Mouse (Mus musculus) spleen, embryonic (tissue): ENCODE results near the gene Olfr221.
"Not testable (repeated sequence)": the region's sequence is repeated elsewhere in the genome, so short reads cannot be mapped to it uniquely, and the experiment has no call there.

ENCODE experiments used
- CTCF ChIA-PET: fragments of 350-600 bp; sonication (Branson Sonifier 250); formaldehyde crosslinking; loops from one replicate; lab custom pipeline; 2022; lab: Charles Lee

Olfr221 gene

DNA sequence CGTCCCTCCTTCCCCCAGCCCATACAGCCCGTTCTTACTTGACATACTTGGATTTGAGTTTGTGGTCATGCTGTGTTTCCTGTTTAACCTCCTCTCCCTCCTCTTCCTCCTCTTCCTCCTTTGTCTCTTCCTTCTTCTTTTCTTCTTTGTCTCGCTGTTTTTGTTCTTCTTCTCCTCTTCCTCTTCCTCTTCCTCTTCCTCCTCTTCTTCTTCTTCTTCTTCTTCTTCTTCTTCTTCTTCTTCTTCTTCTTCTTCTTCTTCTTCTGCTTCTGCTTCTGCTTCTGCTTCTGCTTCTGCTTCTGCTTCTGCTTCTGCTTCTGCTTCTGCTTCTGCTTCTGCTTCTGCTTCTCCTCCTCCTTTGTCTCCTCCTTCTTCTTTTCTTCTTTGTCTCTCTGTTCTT is at the start of gene Olfr221:
Gene Olfr221, minus strand, starts transcription at position 101 of the 400 bp plus-strand sequence.
- CTCF ChIA-PET: not testable (repeated sequence)

DNA sequence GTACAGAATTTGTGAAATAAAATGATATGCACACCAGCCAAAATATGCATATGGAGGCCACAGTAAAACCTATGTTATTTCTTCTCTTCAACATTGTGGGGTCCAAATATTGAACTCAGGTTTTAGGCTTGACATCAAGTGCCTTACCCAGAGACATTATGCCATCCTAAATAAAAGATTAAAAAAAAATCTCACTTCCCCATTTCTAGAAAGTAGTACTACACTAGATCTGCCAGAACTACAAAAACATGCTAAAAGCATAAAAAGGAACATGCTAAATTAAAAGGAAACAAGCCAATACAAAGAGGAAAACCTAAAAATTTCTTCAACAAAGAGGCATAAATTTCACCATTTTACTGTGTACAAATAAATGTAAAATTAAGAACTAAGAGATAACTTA is 40.8 kb upstream of the Olfr221 start:
- CTCF ChIA-PET: no interaction called here

DNA sequence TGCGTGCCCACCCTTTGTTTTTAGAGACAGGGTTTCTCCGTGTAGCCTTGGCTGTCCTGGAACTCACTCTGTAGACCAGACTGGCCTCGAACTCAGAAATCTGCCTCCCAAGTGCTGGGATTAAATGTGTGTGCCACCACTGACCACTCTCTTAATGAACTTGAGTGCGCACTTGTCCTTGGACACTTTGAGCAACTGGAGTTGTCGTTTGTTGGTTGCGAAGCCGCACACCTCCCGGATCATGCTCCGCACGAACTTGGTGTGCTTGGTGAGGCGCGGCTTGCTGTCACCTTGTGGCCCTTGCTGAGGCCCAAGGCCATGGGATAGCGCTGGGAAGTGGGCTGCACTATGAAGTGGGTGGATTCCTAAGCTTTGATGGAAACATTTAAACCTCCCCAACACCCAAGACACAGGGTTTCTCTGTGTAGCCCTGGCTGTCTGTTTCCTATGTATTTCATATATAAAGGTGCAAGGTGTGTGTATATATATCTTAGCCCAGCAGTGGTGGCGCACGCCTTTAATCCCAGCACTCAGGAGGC is 29.4 kb upstream of the Olfr221 start:
- CTCF ChIA-PET: no interaction called here

DNA sequence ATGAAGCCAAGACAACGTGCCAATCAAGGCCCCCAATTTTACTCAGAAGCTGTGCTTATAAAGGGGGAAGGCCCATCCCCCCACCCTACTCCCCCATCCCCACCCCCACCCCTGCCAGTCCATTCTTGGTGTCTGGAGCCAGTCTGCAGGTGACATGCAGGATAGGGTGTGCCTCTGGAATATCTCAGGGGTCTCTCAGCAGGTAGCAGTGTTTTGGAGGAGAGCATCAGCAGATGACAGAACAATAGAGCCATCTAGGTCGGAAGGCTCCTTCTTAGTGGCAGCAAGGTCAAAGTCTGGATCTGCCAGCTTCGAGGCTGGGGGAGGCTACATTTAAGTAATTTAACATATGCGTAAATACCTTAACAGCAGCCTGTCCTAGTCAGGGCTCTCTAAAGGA is 23.9 kb upstream of the Olfr221 start:
- CTCF ChIA-PET: no interaction called here

DNA sequence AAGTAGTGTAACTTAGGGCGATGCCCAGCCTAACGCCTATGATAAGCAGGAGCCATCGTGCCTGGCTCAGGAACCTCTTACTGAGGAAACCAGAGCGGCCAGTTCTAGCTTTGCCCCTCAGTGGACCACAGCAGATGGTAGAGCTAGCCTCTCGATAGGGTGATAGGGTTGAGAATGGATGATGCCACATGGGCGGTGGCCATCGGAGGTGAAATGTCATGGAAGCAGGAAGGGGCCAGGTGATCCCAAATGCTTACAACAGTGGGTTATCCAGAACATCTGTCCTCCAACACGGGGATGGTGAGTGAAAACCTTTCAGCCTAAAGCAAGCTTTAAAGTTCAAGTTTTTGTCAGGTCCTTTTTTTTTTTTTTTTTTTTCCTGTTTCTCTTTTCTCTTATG is 19.5 kb upstream of the Olfr221 start:
- CTCF ChIA-PET: no interaction called here

DNA sequence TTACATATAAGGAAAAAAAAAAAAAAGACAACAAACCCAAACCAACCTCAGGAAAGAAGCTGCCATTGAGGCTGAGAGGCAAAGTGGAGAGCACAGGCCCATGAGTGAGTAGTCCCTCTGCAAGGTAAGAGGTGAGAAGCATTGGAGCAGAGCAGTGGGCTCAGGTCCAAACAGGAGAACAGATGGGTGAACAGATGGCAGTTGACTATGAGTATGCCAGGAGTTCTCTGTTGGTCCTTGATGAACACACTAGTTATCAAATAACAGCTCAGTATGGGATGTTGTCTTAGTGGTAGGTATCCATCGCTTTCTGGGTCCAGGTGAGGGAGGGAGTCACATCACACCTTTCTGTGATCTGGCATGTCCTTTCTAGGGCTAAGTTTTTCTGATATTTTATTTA is 18.5 kb upstream of the Olfr221 start:
- CTCF ChIA-PET: no interaction called here

DNA sequence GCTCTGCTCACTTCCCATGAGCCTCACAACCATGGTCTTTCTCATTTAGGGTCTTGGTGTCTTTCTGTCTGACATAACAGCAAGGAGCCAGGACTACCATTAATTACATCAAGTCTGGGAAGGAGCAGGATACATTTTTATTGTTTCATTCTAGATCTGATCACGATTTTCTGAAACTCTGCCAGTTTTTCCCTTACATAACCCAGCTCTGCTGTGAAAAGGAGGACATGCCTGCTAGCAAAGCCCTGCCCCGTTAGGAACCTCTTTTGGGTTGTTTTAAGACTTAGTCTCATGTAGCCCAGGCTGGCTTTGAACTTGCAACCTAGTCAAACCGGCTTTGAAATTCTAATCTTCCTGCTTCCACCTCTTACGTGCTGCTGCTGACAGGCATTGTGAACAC is 17.7 kb upstream of the Olfr221 start:
- CTCF ChIA-PET: no interaction called here

DNA sequence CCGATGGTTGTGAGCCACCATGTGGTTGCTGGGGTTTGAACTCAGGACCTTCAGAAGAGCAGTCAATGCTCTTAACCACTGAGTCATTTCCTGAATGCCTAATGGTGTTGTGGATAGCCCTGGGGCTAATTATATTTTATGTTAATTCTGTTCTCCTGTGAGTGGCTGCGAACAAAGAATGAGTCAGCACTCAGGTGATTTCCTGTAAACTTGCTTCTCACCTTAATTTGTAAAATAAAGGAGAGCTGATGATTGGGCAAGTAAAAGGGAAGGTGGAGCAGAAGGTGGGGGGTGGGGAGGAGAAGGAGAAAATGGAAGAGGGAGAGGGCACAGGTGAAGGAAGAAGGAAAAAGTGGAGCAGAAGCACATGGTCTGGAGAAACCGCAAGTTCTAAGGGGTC is 10.5 kb upstream of the Olfr221 start:
- CTCF ChIA-PET: not testable (repeated sequence)

DNA sequence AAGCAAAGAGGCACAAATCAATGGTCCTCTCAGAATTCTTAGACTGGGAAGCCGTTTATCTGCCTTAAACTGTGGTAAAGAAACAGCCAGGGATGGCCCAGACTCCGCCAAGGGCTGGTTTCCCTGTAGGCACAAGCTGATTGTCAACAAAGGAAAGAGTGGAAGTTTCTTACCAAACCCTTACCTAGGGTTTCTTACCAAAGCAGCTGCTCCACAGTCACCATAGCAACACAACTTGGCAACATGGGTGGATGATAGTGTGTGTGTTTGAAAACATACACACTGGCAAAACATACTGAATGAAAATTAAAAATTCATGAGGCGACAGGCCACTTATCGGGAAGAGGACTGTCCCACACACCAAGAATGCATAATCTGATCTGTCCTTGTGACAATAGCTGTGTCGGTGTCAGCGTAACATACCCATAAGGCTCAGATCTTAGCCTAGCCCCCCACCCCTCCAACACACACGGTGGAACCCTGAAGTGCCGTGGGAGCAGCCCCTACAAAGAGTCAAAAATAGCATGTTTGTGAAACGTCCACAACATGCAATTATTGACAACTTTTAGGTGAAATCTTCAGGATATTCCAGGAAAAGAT is 3.8 kb upstream of the Olfr221 start:
- CTCF ChIA-PET: no interaction called here

DNA sequence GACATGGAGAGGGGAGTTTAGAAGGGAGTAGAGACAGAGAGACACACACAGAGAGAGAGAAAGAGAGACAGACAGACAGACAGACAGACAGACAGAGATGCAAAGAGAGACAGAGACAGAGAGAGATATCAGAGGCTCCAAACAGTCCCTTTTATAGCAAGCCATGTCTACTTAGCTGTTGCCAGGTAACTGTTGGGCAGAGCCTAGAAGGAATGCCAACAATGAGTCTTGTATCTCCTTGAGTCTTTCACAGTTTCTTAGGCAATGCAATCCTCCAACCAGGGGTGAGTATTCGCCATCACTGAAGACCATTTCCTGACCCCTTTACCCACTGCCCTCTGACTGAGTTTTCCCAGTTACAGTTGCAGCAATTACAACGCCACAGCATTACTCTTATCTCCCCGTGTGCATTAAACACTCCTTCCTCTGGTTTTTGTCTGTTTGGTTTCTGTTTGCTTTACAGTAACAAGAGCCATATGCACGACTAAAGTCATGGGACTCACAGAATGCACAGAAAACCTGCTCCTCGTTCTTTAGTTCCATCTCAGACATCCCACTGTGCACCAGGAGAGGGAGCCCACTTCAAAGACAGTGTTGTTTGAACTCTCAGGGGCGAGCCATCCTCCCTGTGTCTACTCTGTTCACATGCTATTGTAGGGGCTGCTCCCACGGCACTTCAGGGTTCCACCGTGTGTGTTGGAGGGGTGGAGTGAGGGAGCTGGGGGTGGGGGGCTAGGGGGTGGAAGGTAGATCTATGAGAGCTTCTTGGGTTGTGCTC is 2.8 kb upstream of the Olfr221 start:
- CTCF ChIA-PET: no interaction called here

DNA sequence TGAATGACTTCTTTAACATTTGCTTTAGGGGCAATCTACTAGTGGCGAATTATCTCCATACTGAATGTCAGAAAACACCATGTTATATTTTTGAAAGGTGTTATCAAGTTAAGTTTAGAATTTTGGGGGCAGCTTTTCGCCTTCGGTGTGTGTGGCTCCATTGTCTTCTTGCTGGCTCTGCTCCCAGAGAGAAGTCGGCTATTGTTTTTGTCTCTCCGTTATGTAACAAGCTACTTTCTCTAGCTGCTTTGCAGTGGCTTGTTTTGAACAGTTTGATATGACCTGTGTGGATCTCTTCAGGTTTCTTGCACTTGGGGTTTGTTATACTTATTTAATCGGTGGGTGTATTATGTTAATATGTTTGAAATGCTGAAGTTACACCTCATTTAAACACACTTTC is 1.2 kb upstream of the Olfr221 start:
- CTCF ChIA-PET: no interaction called here

DNA sequence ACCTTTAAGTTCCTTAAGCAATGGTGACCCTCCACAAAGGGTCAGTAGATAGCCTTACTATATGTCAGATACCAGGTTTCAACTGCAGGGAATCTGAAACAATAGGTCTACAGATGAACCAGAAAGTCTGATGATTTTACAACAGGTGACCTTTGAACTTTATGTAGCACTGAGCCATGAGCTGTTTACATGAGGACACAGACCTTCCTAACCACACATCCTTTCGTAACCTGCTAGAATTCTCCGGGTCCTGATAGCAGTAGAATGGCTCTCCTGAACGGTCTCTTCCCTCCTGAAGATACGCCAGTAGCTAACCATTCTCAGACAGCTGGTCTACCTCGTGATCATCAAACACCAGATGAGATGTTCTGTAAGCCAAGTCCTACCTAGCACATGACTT is 2.9 kb downstream of the Olfr221 start:
- CTCF ChIA-PET: interaction anchor here (0.6 kb wide), 1 partner anchor 13 kb away, joined by 3 read pairs; no protein-coding TSS in a partner anchor

DNA sequence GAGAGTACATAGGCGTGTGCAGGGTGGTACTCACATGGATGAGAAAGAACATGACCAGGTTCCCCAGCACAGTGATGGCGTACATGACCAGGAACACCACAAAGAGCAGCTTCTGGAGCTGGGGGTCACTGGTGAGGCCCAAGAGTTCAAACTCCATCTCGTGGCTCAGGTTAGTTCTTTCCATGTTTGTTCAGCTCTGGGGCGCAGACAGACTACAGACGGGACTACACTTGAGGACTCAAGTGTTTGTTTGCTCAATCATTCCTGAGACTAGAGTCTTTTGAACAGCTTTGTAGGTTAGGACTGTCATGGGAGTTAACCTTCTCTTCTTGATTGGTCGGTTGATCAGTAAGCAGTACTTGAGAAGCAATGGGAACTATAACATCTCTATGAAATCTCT is 6.3 kb downstream of the Olfr221 start:
- CTCF ChIA-PET: no interaction called here

DNA sequence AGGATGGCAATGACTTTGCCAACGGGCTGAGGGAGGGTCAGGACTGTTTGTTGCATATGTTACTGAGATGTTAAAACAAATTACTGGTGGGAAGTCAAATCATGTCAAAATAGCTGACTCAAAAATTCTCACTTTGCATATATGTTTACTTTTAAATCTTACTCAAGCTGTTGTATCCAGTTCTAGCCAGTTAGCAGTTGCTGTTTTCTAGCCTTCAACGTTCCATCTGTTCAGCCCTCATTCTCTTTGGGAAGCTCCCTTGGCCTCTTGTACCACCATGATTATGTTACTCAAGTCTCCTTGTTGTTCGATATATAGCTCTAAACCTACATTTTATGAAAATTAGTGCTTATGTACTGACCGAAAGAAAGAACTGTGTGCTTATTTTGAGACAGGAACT is 15.9 kb downstream of the Olfr221 start:
- CTCF ChIA-PET: interaction anchor here (1.2 kb wide), 1 partner anchor 13 kb away, joined by 3 read pairs; no protein-coding TSS in a partner anchor

DNA sequence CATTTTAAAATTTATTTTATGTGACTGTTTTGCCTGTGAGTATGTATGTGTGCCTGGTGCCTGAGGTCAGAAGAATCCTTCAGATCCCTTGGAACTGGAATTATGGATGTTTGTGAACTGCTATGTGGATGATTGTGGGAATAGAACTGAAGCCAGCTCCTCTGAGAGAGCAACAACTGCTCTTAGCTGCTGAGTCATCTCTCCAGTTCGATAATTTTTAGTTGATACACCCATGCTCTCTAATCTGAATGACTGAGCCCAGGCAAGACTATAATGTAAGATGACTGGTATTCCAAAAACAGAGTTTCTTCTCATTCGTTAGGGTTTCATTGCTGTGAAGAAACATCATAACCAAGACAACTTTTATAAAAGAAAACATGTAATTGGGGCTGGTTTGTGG is 18.1 kb downstream of the Olfr221 start:
- CTCF ChIA-PET: no interaction called here

DNA sequence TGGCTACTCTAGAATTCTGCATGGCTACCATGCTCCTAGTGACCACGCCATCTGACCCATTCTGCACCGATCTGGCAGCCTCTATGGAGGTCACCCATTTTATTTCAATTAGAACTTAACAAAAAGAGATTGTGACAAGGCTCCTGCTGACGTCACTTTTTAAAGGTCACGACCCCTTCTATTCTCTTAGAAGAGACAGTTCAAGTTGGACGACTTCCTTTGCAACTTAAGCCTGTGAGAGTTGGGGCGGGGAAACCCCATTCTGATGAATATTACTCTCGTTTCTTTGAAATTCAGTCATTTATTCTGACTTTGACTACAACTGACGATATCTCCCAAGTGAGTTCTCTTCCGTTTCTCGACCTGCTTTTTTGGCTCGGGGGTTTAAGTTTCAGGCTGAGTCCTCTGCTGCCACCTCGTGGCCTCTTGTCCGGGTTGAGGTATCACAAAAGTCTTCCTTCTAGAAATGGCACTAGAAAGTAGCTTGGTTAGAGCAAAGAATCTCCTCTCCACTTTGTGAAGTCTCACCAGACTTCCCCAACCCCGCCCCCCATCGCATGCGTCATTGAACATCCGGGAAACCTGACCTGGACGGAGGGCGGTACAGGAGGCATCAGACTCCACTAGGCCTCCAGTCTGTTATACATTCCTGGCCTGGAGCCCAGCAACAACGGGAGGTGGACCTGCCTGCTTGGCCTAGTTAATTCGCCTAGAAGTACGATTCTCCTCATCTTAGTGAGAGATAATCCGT is 19.4 kb downstream of the Olfr221 start:
- CTCF ChIA-PET: interaction anchor here (0.6 to 0.9 kb wide), 2 partner anchors 14 to 76 kb away, joined by 3 read pairs; no protein-coding TSS in a partner anchor

DNA sequence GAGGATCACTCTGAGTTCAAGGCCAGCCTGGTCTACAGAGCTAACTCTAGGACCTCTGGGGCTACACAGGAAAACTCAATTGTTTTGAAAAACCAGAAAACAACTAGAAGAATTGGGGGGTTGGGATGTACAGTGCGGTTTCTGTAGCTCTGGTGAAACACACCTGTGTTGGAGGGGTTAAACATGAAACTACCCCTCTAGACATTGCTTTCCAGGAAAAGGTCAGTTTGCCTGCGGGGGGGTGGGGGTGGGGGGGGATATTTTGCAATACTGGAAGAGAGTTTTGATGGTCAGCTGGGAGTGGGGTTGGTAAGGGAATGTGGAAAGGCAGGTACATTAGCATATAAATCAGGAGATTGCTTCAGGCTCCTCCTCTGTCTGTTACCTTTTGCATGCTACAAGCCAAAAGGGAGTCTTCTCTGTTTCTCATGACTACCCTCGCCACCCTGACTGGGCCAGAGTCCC is 20.0 kb downstream of the Olfr221 start:
- CTCF ChIA-PET: interaction anchor here (0.9 kb wide), 1 partner anchor 13 kb away, joined by 3 read pairs; no protein-coding TSS in a partner anchor

DNA sequence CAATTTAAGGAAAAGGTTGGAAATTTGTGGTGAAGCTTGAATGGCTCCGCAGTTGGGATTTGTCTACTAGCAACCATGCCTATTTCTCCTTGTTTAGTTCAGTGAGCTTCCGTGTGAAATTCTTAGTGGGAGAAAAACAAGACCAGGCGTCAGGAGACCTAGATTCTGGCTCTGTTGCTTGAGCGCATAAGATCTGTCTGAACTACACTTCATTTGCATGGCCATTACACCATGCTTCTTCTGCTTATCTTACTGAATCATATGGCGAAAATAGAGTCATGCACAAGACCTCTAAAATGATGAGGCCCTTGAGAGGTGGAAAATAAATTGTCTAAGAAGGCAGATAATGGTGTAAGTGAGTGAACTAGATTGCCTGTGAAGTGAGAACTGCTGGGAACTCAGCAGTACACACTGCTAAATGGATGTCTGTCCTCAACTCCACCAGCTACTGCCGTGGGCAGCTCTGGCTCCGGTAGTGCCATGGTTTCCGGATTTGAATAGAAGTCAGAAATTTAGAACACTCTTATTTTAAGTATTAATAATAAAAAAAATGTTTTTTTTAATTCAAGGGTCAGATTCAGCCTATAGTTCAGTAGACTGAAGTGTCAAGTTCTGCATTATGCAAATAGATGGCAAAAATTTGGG is 20.6 kb downstream of the Olfr221 start:
- CTCF ChIA-PET: interaction anchor here (0.9 kb wide), 1 partner anchor 13 kb away, joined by 3 read pairs; no protein-coding TSS in a partner anchor

DNA sequence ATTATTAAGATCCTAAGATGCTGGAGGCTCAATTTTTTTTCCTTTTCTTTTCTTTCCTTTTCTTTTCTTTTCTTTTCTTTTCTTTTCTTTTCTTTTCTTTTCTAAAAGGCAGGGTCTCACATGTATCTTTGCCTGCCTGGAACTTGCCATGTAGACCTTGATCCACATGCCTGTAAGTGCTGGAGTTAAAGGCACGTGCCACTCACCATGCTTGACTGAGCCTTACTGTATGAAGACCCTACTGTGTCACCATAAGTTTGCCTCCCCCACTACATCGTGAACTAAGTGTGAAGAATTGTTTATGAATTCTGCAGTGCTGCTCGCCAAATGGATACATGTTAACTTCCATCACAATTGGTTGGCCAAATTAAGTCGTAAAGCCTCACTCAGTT is 21.1 kb downstream of the Olfr221 start:
- CTCF ChIA-PET: no interaction called here

DNA sequence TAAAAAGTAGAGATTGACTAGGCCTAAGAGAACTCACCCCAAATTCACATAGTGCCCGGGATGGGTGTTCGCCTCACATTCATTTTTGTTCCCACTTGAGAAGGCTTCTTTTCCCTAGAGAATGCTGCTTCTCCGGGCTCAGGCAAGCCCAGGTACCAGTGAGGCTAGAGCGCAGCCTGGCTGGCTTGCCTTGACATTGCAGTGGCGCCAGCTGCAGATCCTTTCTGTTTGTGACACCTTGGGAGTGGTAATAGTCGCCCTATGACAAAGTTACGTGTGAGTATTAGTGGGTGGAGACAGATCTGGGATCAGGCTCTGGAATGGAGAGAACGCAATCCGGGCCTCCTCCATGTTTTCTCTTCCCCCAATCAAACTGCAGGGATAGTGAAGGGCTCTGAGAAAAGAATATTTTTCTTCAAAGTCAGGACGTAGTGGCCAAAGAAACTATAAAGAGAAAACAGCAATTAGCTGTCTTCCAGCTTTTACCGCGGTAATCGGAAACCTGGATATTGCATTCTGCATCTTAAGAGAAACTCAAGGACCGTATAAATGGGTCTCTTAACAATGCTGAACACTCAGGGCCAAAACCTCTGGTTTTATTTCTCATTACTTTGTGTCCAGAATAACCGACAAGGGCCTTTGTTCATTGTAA is 21.6 kb downstream of the Olfr221 start, which contains the start of gene Zfp219:
Gene Zfp219, minus strand, starts transcription at position 248 of the 652 bp plus-strand sequence.
- CTCF ChIA-PET: interaction anchor here (1.6 kb wide), 1 partner anchor 137 kb away, joined by 4 read pairs; no protein-coding TSS in a partner anchor
